Mouse (Mus musculus) natural killer cell, adult 2 months (primary cell): ENCODE measurements around the gene Prepl.

ENCODE experiments used
- DNase-seq, 2 experiments: peaks; one replicate each; pipeline ENCODE4 v3.0.0; 2022; ENCODE audit warnings: low spot score in 2 of 2

Gene Prepl

DNA sequence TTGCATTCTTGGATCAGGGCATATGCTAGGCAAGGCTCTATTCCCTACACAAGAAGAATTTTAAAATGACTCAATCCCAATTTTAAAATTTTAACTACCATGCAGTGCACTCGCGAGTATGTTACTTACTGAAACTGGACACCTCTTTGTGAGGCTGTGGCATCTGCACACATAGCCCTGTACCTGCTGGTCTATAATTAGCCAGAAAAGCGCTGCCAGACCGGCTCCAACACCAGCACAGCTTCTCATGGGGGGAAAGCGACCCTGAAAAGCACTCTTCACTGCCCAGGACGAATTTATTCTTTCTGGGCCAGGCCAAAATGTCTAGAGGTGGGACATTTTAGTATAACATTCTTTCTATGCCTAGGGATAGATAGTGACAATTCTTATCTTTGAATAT, 19.4 kb downstream of the Prepl start:
- DNase-seq, result no peak

- DNase-seq, result no peak
These were observed 22.7 kb downstream of the Prepl start for GRCm38 (mm10) chr17:85067331-85067730.

- DNase-seq, result no peak
These were observed 26.5 kb downstream of the Prepl start for GRCm38 (mm10) chr17:85063560-85063959.

- no peak for DNase-seq
These were observed 30.9 kb downstream of the Prepl start for GRCm38 (mm10) chr17:85059136-85059535.

DNA sequence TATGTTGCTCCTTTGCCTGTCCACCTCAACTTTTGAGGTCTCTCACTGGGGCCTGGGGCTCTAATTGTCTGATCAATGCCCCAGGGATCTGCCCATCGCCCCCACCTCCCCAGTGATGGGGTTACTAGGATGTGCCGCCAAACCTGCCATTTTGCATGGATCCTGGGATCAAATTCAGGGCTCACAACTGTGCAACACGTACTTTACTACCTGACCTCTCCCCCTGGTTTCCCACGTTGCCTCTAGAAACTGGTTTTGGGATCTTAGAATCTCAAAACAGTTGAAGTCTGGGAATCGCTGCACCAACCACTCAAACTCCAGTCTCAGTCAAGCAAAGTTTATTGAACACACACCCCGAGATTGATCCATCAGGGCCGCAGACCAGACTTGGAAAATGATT, 31.8 kb downstream of the Prepl start:
- no peak for DNase-seq

GRCm38 (mm10) chr17:85048379-85048778, 41.7 kb downstream of the Prepl start:
- no peak for DNase-seq

- DNase-seq, result no peak
These were observed 44.9 kb downstream of the Prepl start for GRCm38 (mm10) chr17:85045160-85045559.

- no peak for DNase-seq
These were observed 45.6 kb downstream of the Prepl start for GRCm38 (mm10) chr17:85044466-85044865.

DNA sequence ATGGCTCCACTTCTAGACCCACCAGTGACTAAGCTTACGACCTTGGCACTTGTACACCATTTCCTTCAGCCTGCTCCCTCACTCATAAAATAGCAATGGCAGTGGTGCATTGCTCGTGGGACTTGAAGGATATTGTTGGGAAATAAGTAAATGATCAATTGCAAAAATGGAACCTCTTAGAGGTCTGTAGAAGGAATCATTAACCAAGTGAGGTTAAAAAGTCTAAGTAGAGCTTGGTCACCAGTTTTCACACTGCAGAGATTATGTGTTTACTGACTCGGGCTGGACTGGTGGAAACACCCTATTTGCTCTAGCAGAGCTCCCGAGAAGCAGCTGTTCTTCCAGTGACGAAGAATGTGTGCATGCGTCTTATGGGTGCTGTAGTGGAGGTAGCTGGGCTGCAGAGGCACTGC, 46.6 kb downstream of the Prepl start:
- DNase-seq, result no peak

DNA sequence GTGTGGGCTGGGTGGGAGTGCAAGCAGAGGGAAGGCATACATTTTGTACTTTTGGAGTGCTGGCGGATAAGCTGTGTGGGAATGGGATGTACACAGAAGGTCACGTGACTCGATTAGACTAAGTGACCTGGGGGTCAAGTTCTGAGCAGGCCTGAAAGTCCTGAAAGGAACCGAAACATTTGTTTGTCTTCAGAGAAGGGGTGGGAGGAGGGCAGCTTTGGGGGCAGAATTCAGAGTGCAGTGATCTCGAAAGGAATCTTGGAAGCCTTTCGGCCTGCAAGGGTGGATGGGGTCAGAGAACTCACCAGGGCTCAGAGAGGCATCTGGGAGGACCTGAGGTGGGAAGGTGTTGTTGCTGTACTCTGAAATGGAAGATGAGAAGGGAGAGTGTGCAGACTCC, 47.6 kb downstream of the Prepl start:
- DNase-seq, result no peak

DNA sequence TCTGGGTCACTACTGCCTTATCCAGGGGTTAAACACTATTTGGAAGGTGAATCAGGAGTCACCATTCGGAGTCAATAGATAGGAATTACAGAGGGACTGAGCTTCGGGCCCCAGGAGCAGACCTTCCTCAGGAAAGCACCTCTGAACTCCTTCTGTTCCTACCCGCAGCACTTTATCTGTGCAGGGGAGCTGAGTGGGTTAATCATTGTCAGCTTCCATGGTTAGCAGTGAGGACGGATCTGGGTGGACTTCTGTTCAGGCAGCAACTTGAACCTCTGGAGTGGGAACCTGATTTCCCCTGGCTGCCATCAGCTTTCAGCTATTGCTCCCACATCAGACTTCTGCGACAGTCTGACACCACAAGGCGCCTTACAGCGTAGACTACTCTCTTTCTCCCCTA, 49.1 kb downstream of the Prepl start:
- no peak for DNase-seq

GRCm38 (mm10) chr17:85038761-85039160, 51.3 kb downstream of the Prepl start:
- DNase-seq, result no peak

DNA sequence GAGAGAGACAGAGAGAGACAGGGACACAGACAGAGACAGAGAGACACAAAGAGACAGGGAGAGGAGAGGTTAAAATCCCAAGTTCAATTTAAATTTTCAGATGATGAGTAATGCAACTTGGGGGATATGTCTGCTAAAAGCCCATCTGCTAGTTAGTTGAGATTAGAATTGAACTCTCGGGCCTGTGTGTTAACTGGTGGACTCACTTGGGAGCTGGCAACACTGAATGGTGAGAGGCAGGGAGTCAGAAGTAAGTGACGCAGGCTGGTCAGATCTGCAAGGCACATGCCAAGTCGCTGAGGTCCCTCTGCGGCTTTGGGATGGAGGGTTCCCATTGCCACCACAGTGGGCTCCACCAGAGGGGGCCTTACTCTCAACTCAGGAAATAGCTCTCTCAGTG, 51.7 kb downstream of the Prepl start:
- no peak for DNase-seq

- DNase-seq, result no peak
These were observed 52.2 kb downstream of the Prepl start for GRCm38 (mm10) chr17:85037855-85038254.

- DNase-seq, result no peak
These were observed 56.0 kb downstream of the Prepl start for GRCm38 (mm10) chr17:85034068-85034467.

GRCm38 (mm10) chr17:85033087-85033486, 57.0 kb downstream of the Prepl start:
- DNase-seq, result no peak

- no peak for DNase-seq
These were observed 59.4 kb downstream of the Prepl start for GRCm38 (mm10) chr17:85030651-85031050.

GRCm38 (mm10) chr17:85028797-85029196, 61.2 kb downstream of the Prepl start:
- DNase-seq, result no peak

DNA sequence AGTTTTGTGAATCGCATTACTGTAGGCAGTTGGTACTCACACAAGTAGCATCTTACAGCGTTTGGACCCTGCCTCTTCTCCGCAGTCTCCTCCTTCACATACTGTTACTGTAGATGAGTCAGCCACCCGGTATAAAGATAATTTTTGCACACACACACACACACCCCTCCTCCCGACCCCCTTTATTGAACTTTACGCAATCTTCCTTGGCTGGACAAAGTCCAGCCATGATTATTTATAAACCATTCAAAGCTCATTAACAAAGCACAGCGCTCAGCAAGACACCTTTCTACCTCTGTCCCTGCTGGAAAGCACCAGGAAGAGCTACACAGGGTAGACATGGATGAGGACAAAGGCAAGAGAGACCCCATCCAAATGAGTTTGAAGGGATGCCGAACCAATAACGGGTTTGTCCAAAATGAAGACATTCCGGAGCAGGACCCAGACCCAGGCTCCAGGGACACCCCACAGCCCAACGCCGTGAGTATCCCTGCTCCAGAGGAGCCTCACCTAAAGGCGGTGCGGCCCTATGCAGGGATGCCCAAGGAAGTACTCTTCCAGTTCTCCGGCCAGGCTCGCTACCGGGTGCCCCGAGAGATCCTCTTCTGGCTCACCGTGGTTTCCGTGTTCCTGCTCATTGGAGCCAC, 61.8 kb downstream of the Prepl start, which contains the start of gene Slc3a1:
Gene Slc3a1, plus strand, starts transcription at position 284 of the 647 bp plus-strand sequence.
- DNase-seq, result no peak

- no peak for DNase-seq
These were observed 62.8 kb downstream of the Prepl start for GRCm38 (mm10) chr17:85027247-85027646.

GRCm38 (mm10) chr17:85026436-85026835, 63.6 kb downstream of the Prepl start:
- no peak for DNase-seq

DNA sequence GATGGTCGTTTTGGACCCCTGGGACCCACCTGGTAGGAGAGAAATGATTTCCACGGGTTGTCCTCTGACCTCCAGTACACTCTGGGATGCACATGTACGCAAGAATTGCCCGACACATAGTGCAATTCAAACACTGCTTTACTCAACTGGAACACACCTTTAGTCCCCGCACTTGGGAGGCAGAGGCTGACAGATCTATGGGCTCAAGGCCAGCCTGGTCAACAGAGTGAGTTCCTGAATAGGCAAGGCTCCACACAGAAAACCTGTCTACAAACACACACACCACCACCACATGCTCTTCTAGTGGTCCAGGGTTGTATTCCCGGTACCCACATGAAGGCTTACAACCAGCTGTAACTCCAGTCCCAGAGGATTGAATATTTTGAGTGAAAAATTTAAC, 64.9 kb downstream of the Prepl start:
- DNase-seq, result no peak

DNA sequence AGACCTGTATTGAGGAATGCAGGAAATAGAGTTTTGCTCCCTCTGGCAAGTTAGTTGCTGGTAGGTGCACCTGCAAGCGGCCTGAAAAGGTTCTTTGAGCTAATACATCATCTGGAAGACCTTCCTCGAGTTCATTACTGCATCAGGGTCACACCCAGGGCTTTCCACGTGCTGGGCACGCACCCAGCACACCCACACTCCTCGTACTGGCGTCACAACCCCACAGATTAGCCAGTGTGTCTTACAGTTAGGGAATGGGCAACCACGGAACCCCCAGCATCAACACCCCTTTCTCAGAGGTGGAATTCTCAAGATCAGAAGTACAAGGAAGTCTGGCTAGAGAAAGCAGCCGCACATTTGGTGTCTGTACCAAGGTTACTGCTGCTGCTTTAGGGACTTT, 65.8 kb downstream of the Prepl start:
- DNase-seq, result no peak
